Mouse (Mus musculus) CD8-positive naive resting alpha-beta T cell, adult 2 months (primary cell): ENCODE measurements around the gene Npw.
A peak's percentile ranks its signal among the peaks of the same experiment; 100 is the strongest.

ENCODE experiments used
- DNase-seq, 2 experiments: peaks; one replicate each; pipeline ENCODE4 v3.0.0; 2022; ENCODE audit warnings: low read depth in 2 of 2, low spot score in 2 of 2

Gene Npw

GRCm38 (mm10) chr17:24642791-24643343, 15.4 kb downstream of the Npw start:
- no peak for DNase-seq

- no peak for DNase-seq
Observed at GRCm38 (mm10) chr17:24641944-24642343, 16.3 kb downstream of the Npw start.

DNA sequence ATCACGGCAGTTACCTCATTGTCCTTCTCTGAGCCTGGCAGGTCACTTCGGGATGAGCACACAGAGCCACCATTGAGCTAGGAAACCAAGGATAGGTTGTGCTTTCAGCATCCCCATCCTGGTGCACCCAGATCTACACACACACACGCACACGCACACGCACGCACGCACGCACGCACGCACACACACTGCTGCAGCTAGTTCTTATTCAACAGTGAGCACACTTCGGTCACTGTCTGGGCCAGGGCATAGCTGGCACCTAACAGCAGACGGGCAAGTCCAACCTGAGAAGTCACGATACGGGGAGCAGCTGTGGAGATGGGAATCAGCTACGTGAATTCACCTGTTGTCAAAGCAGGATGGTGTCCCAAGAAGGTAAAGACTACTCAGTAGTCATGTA, 17.7 kb downstream of the Npw start:
- no peak for DNase-seq

- no peak for DNase-seq
Observed at GRCm38 (mm10) chr17:24640119-24640518, 18.1 kb downstream of the Npw start.

GRCm38 (mm10) chr17:24639571-24639988, 18.7 kb downstream of the Npw start:
- DNase-seq, result no peak

- DNase-seq, result no peak
Observed at GRCm38 (mm10) chr17:24638840-24639239, 19.4 kb downstream of the Npw start.

DNA sequence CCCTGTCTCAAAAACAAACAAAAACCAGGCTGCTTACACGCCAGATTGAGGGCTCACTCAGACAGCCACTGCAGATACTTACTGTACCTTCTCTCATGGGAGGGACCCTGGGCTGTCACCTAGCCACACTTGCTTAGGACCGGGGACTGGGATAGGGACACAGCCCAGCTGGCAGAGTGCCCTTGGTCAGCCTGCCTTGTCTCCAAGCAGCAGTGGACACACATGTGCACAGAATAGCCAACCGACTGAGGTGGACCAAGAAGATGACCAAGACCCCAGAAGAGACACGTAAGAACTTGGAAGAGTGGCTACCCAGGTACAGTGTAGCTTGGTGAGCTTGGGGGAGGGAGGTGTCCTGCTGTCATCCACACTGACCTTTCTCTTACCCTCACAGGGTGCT, 20.0 kb downstream of the Npw start:
- DNase-seq, result no peak

- DNase-seq, result no peak
Observed at GRCm38 (mm10) chr17:24636781-24637481, 21.3 kb downstream of the Npw start.

- no peak for DNase-seq
Observed at GRCm38 (mm10) chr17:24635694-24636093, 22.6 kb downstream of the Npw start.

- no peak for DNase-seq
Observed at GRCm38 (mm10) chr17:24635024-24635423, 23.2 kb downstream of the Npw start.

DNA sequence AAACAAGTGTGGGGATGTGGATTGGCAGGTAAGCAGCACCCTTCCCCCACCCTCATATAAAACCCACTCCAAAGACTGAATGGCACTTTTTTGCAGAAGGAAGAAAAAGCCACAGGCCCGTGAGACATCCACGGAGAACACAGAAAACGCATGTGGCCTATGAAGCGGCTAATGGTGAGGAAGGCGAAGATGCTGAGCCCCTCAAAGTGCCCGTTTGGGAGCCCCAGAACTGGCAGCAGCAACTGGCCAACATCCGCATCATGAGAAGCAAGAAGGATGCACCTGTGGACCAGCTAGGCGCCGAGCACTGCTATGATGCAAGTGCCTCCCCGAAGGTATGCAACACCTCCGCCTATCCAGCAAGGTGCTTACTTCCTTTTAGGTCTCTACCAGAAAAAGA, 24.4 kb downstream of the Npw start:
- DNase-seq, result no peak

GRCm38 (mm10) chr17:24632813-24633449, 25.3 kb downstream of the Npw start:
- DNase-seq, result no peak

- peak; percentile 73 to 79 for DNase-seq
Observed at GRCm38 (mm10) chr17:24632167-24632812, 26.0 kb downstream of the Npw start, which contains the start of the genes Tsc2 and Nthl1. Gene Tsc2, minus strand, starts transcription at chr17:24632630. Gene Nthl1, plus strand, starts transcription at chr17:24632680.

DNA sequence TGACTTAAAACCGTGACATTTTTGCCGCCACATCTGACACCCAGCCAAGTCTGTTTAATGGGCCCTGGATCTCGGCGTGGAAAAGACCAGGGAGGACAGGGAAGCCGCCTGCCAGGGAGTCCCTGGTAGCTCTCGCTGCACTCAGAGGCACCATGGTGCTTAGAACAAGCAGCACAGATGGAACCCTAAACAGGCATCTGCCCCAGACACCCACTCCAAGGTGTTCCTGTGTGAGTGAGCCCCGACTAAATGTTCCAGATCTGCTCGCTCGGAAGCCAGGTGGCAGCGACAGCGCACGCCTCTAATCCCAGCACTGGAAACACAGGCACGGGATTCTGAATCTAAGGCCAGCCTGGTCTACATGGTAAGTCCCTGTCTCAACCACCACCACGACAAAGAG, 28.2 kb downstream of the Npw start:
- no peak for DNase-seq

GRCm38 (mm10) chr17:24628646-24629045, 29.6 kb downstream of the Npw start:
- DNase-seq, result peak; percentile 73 to 78

GRCm38 (mm10) chr17:24625472-24625871, 32.8 kb downstream of the Npw start:
- no peak for DNase-seq

DNA sequence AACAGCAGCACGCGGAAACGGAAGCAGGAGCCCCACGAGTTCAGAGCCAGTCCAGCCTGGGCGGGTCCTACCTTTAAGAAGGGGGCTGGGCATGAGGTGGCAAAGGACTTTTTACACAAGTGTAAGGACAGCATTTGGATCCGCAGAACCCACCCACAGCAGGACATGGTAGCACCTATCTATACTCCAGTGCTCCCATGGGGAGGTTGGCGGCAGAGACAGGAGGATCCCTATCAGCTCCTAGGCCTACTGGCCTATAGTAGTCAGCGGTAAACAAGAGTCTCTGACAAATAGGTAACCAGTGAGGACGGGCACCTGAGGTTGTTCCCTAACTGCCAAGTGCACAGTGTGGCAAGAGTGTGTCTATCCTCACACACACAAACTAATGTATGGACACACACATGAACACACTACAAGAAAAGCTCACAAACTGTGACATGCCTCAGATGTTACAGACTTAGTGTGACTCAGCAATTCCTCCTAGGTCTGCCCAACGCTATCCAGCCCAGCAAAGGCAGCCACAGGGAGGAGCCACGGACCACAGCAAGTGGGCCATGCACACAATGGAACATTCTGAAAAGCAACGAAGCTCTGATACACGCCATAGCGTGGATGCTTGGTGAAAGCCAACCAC, 40.6 kb downstream of the Npw start:
- DNase-seq, result no peak

- no peak for DNase-seq
Observed at GRCm38 (mm10) chr17:24610711-24611110, 47.5 kb downstream of the Npw start.

- DNase-seq, result no peak
Observed at GRCm38 (mm10) chr17:24608874-24609273, 49.4 kb downstream of the Npw start.

DNA sequence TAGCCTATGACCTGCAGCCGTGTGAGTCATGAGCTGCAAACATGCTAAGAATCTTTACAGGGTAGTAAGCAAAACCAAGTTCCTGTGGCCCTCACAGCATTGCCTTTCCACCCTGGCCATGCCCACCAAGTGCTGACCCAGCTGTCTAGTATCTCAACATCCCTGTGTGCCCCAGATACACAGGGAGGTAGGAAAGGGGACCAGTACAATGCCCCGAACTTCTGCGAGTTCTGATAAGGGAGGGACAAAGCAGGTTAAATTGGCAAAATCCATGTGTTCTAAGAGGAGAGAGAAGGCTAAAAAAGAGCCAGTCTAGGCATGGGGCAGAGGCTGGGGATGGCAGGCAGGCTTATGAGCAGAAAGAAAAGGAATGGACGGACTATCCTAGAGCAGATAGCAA, 49.9 kb downstream of the Npw start:
- no peak for DNase-seq
